Mouse (Mus musculus) erythroblast, embryonic 14.5 days (primary cell): Measurements from ENCODE around the gene Arsa.

Experiments used
- GATA1 ChIP-seq: IDR thresholded peaks from 2 replicates; pipeline ENCODE4 v1.6.1; 2012; ENCODE audit warnings: low read length, inconsistent platforms, mixed read lengths
- TAL1 ChIP-seq: IDR thresholded peaks from 3 replicates; pipeline ENCODE4 v1.6.1; 2012; ENCODE audit warnings: low read length, inconsistent platforms, mixed read lengths

DNA sequence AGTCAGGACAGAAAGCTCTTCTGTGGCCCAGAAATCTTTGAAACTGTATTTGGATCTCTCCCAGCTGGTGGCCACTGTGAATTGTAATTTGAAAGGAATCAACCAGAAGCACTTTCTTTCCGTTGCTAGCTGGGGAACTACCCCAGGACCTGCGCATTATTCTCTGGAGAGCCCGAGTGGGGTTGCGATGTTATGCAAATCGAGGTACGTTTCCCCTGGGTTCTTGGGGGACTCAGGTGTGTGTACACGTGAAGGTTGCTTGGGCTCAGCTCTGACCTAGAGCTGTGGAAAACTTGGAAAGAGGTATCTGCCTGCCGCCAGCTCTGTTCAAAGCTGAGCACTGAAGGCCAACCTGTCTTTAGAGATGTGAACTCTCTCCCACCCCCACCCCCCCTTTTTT, 581 bp upstream of the Arsa start:
- no peak for TF ChIP-seq GATA1
- no peak for TF ChIP-seq TAL1
